Mouse (Mus musculus): ENCODE results near the gene Atp1a2. TPM values are rescaled to one million over a fixed set of nuclear protein-coding genes. Genes with fewer than 3 reads are reported as not detected.

Gene Atp1a2
- polyA plus RNA-seq, 1 experiment = 93.0 TPM

DNA sequence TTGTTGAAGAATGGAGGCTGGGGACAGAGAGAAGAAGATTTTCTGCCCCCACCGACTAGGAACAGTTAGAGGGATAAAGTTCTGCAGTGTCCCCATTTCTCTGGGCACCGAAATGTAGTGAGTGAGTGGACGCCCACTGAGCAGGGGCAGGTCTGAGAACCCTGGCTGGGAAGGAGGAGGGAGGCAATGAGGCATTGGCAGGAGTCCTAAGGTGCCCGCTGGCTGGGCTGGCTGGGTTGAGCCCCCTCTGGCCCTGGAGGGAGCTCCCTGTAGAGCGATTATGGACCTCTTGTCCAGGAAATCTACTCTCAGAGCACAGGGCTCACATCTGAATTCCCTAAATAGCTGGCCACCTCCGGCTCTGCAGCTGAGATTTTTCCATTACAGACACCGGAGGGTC is 1.7 kb upstream of the Atp1a2 start:
- 63% methylated on average over 7 of the region's 7 CpGs for WGBS
- Histone ChIP-seq H3K4me3 (replicated peaks; ENCODE audit: extremely low read depth, low read depth, low read length) (no peak overlapping the region), H3K4me1 (ENCODE audit: control insufficient read depth, insufficient read depth, low read length) (no peaks in the 10 kb centered on the region)
- TF ChIP-seq POLR2A (IDR thresholded peaks at IDR 0.05; ENCODE audit: borderline replicate concordance, extremely low read depth, low read depth, low read length) = no peak
- TF ChIP-seq CTCF (IDR thresholded peaks at IDR 0.05; ENCODE audit: insufficient read depth, low read length) = no peak
- no peak for DNase-seq

DNA sequence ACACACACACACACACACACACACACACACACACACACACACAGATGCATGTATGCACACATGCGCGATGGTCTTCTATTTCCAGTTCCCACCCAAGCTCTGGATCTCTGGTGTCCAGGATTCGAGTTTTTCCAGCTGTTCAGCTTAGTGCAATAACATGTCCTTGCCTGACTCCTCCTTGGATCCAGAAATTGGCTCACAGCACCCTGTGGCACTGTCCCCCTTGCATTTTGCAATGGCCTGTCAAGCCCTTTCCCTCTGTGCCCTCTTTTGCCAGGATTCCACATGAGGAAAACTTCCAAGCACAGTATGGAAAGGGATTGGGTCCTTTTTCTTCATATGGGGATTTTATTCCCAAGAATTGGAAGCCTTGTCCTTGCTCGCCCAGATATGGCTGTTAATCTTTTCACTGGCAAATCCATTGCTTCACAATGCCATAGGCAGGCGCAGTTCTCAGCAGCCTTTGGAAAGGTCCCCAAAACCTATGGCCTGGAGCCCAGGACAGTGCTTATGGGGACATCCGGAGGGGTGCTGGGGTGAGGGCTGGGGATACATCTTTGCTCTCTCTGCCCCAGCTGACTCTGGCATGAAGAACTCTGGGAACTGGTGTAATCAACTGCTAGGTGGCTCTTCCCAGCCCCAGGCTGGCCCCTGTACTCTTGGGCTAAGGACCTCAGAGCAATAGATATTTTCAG is 901 bp downstream of the Atp1a2 start:
- DNase-seq = no peak
- Histone ChIP-seq H3K4me3 (replicated peaks; ENCODE audit: extremely low read depth, low read depth, low read length) (peak overlapping the region; percentile 68), H3K4me1 (ENCODE audit: control insufficient read depth, insufficient read depth, low read length) (no peaks in the 10 kb centered on the region)
- WGBS = 65% methylated on average over 6 of the region's 6 CpGs
- TF ChIP-seq CTCF (IDR thresholded peaks at IDR 0.05; ENCODE audit: insufficient read depth, low read length) (no peak), POLR2A (IDR thresholded peaks at IDR 0.05; ENCODE audit: borderline replicate concordance, extremely low read depth, low read depth, low read length) (no peak)

DNA sequence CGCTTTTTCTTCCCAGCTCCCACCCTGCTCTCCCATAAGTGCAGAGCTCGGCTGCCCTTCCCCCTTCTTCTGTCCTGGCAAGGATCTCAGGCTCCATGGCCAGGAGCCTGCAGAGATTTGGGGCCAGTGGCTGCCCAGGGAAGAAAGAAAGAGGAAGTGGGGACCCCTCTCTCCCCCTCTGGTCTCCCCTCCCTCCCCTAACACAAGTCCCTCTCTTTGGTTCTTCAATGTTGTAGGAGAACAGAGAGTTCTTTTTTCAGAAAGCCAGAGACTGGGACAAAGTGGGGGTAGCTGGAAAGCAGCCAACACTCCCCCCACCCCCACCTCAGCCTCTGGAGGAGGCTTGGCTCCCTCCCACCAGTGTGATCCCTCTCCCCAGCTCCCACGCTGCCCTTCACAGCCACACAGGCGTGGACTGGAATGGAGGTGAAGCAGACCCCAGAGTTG is 2.1 kb downstream of the Atp1a2 start:
- TF ChIP-seq POLR2A (IDR thresholded peaks at IDR 0.05; ENCODE audit: borderline replicate concordance, extremely low read depth, low read depth, low read length) (no peak), CTCF (IDR thresholded peaks at IDR 0.05; ENCODE audit: insufficient read depth, low read length) (no peak)
- WGBS = 58% methylated on average over 4 of the region's 4 CpGs
- DNase-seq = no peak
- H3K4me3 ChIP-seq (replicated peaks; ENCODE audit: extremely low read depth, low read depth, low read length) = no peak overlapping the region
- H3K4me1 ChIP-seq (ENCODE audit: control insufficient read depth, insufficient read depth, low read length) = no peaks in the 10 kb centered on the region

DNA sequence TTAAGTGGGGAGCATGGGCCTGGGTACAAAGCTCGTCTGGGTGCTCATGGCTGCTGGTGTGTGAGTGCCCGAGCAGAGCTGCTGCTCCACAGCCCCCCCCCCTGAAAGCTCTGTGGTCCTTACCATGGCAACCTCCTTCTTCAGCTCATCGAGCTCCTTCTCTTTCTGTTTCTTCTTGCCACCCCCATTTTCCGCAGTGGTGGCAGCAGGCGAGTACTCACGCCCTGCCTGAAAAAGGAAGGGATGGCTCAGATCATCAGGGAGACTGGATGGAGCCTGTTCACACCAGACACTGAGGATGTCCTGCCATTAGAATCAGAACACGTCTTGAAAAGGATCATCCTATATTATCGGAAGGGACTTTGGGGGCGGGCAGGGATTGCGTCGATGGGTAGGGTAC is 4.4 kb downstream of the Atp1a2 start:
- DNase-seq = no peak
- 82% methylated on average over 11 of the region's 11 CpGs for WGBS
- TF ChIP-seq CTCF (IDR thresholded peaks at IDR 0.05; ENCODE audit: insufficient read depth, low read length) (no peak), POLR2A (IDR thresholded peaks at IDR 0.05; ENCODE audit: borderline replicate concordance, extremely low read depth, low read depth, low read length) (no peak)
- no peaks in the 10 kb centered on the region for H3K4me1 ChIP-seq (ENCODE audit: control insufficient read depth, insufficient read depth, low read length)
- no peak overlapping the region for H3K4me3 ChIP-seq (replicated peaks; ENCODE audit: extremely low read depth, low read depth, low read length)

DNA sequence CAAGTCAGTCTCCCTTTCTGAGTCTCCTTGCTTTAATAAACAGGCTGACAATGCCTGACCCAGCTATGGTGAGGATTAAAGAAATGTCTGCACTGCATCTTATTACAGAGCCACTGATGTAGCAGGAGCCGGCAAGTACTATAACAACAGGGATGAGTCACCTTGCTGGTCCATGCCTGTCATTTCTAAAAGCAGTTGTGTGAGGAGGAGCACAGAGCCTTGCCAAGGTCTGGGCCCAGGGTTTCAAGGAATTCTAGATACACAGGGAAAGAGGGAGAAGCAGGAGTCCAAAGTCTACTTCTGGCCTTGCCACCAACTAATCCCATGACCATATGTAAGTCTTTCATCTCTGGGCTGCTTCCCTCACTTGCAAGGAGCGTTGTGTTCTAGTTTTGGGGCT is 5.0 kb downstream of the Atp1a2 start:
- no peak for DNase-seq
- Histone ChIP-seq H3K4me3 (replicated peaks; ENCODE audit: extremely low read depth, low read depth, low read length) (no peak overlapping the region), H3K4me1 (ENCODE audit: control insufficient read depth, insufficient read depth, low read length) (no peaks in the 10 kb centered on the region)
- WGBS = 86% methylated on average over 2 of the region's 2 CpGs
- no peak for TF ChIP-seq CTCF (IDR thresholded peaks at IDR 0.05; ENCODE audit: insufficient read depth, low read length)

DNA sequence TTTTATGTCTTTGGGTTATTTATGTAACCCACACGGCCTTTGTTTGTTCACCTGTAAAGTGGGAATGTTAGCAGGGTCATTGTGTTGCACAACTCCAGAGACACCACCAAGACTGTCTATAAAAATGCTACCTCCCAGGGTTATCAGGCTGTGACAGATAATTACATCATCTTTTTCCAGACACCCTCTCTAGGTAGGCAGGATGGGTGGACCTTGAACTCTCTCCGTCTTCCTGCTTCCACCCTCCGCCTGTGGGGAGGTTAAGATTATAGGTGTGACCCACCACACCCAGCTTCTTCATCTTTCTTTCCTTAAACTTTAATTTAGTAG is 8.3 kb downstream of the Atp1a2 start:
- no peak for TF ChIP-seq CTCF (IDR thresholded peaks at IDR 0.05; ENCODE audit: insufficient read depth, low read length)
- TF ChIP-seq POLR2A (IDR thresholded peaks at IDR 0.05; ENCODE audit: borderline replicate concordance, extremely low read depth, low read depth, low read length) = no peak
- no peak for DNase-seq
- H3K4me3 ChIP-seq (replicated peaks; ENCODE audit: extremely low read depth, low read depth, low read length) = no peak overlapping the region
- WGBS = 56% methylated on average over 3 of the region's 3 CpGs
- H3K4me1 ChIP-seq (ENCODE audit: control insufficient read depth, insufficient read depth, low read length) = no peaks in the 10 kb centered on the region

DNA sequence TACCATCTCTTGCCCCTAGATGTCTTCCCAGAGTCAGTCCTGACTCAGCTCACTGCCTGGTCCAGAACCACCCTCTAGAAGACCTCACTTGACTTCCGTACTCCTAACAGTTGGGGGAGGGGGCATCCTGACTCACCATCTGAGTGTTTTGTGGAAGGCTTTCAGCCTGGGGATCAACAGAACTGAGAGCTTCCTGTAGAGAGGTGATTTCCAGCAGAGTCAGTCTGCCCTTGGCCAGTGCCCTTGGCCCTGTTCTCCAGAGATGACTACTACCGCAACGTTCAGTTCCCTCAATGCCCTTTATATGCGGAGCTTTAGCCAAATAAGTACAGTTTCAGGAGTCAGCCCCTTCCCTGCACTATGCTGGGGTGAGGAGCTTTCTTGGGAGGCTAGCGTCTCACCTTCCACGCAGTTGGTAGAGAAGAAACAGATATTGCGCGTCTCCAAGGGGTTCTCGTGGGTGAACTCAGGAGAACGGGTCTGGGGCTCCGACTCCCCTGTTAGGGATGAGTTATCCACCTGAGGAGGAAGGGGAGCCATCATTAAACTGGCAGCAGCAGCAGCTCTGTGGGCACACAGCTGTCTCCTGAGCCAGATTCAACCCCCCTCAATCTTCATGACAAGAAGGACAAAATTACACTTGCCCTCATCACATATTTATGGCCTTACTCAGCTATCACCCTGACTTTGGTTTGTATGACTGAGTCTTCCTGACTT is 8.8 kb downstream of the Atp1a2 start:
- no peaks in the 10 kb centered on the region for H3K4me1 ChIP-seq (ENCODE audit: control insufficient read depth, insufficient read depth, low read length)
- TF ChIP-seq CTCF (IDR thresholded peaks at IDR 0.05; ENCODE audit: insufficient read depth, low read length) = no peak
- TF ChIP-seq POLR2A (IDR thresholded peaks at IDR 0.05; ENCODE audit: borderline replicate concordance, extremely low read depth, low read depth, low read length) = no peak
- DNase-seq = no peak
- 88% methylated on average over 11 of the region's 11 CpGs for WGBS
- no peak overlapping the region for H3K4me3 ChIP-seq (replicated peaks; ENCODE audit: extremely low read depth, low read depth, low read length)

DNA sequence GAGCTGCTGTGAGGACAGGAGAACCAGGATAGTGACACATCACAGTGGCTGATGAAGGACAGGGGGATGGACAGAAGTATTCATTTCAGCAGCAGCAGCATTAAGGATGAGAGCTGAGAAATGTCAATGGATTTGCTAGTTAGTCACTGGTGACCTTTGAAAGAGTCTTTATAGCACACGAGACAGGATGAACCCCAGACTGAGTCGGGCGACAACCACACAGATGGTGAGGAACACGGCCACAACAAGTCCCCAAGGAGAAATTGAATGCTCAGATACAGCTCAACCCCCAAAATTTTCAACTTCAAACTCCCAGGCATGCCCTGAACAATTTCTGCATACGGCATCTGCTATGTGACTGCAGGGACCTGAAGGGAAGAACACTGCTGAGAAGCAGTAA is 11.1 kb downstream of the Atp1a2 start:
- DNase-seq = no peak
- TF ChIP-seq POLR2A (IDR thresholded peaks at IDR 0.05; ENCODE audit: borderline replicate concordance, extremely low read depth, low read depth, low read length) (no peak), CTCF (IDR thresholded peaks at IDR 0.05; ENCODE audit: insufficient read depth, low read length) (no peak)
- Histone ChIP-seq H3K4me1 (ENCODE audit: control insufficient read depth, insufficient read depth, low read length) (no peaks in the 10 kb centered on the region), H3K4me3 (replicated peaks; ENCODE audit: extremely low read depth, low read depth, low read length) (no peak overlapping the region)
- WGBS = 76% methylated on average over 5 of the region's 5 CpGs

DNA sequence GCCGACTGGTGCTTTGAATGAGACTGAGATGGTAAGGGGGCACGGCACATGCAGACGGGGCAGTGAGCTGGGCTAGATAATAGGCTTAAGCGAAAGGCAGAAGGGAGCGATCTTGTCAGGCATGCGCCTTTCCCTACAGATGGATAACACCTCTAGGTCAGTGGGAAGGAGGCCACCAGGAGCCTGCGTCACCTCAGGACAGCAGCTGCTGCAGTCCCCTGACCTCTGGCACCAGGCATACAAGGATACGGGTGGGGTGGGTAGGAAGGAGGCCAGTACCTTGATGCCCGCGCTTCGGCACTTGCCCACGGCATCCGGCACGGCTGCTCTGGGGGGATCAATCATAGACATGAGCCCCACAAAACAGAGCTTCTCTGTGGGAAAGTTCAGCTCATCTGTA is 13.6 kb downstream of the Atp1a2 start:
- H3K4me3 ChIP-seq (replicated peaks; ENCODE audit: extremely low read depth, low read depth, low read length) = no peak overlapping the region
- no peak for DNase-seq
- no peaks in the 10 kb centered on the region for H3K4me1 ChIP-seq (ENCODE audit: control insufficient read depth, insufficient read depth, low read length)
- WGBS = 84% methylated on average over 14 of the region's 14 CpGs
- no peak for TF ChIP-seq POLR2A (IDR thresholded peaks at IDR 0.05; ENCODE audit: borderline replicate concordance, extremely low read depth, low read depth, low read length)
- no peak for TF ChIP-seq CTCF (IDR thresholded peaks at IDR 0.05; ENCODE audit: insufficient read depth, low read length)

DNA sequence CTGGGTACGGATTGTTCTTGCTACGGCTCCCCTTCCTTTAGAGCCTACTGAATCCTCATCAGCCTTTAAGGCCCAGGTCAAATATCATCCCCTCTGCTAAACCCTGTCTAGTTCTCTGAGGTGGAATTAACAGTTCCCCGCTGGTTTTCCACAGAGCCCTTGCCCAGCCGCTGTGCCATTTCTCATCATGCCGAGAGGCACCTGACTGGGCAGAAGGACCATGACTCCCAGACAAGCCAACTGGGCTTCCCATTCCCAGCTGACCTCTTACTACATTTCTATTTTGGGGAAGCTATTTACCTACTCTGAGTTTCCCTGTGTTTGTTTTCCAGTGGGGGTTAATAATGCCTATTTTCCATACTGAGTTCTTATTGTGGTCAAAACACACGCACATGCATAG is 14.8 kb downstream of the Atp1a2 start:
- H3K4me3 ChIP-seq (replicated peaks; ENCODE audit: extremely low read depth, low read depth, low read length) = no peak overlapping the region
- WGBS = 91% methylated on average over 6 of the region's 6 CpGs
- no peaks in the 10 kb centered on the region for H3K4me1 ChIP-seq (ENCODE audit: control insufficient read depth, insufficient read depth, low read length)
- TF ChIP-seq POLR2A (IDR thresholded peaks at IDR 0.05; ENCODE audit: borderline replicate concordance, extremely low read depth, low read depth, low read length) (no peak), CTCF (IDR thresholded peaks at IDR 0.05; ENCODE audit: insufficient read depth, low read length) (no peak)
- no peak for DNase-seq
